Mouse (Mus musculus) CH12.LX (cell line): ENCODE results near the gene B3galt4.

ENCODE experiments used
- CTCF ChIP-seq, 2 experiments: IDR thresholded peaks in 1 of 2; conservative IDR thresholded peaks in 1 of 2; 2 replicates each; pipeline ENCODE4 v1.5.1; 2011 to 2012; ENCODE audit warnings: low read depth in 2 of 2, low read length in 2 of 2, improper control_type of control experiment in 1 of 2, inconsistent platforms in 1 of 2, mild to moderate bottlenecking in 1 of 2, moderate library complexity in 1 of 2
- ZNF384 ChIP-seq: IDR thresholded peaks from 2 replicates; pipeline ENCODE4 v1.6.1; 2012; ENCODE audit warnings: low read depth, low read length, improper control_type of control experiment, inconsistent platforms

- TF ChIP-seq CTCF (conservative IDR thresholded peaks at IDR 0.05 in 1 of 2, IDR thresholded peaks at IDR 0.05 in 1 of 2; ENCODE audit: low read depth in 2 of 2, low read length in 2 of 2), result peak; percentile 39 to 69; a peak in 3 of 4 replicates
- TF ChIP-seq ZNF384, result no peak
These were observed 26.6 kb downstream of the B3galt4 start for GRCm38 (mm10) chr17:33924577-33925283.
